Mouse (Mus musculus) lung, postnatal 36 days (tissue): ENCODE data around the gene Ppp2r2d.

ENCODE experiments used
- DNase-seq: peaks from one replicate; pipeline ENCODE4 v3.0.0; 2022; ENCODE audit warnings: mixed read lengths

Gene Ppp2r2d

GRCm38 (mm10) chr7:138928456-138928855, 82.6 kb downstream of the Ppp2r2d start:
- DNase-seq = no peak
